Mouse (Mus musculus): ENCODE results near the gene Tmem234. TPM values are rescaled to one million over a fixed set of nuclear protein-coding genes. Genes with fewer than 3 reads are reported as not detected.

Tmem234 gene
- total RNA-seq, 2 experiments from 2014 or later: 78.8 to 80.7 TPM

GRCm38 (mm10) chr4:129620419-129621282, 20.2 kb downstream of the Tmem234 start:
- DNase-seq (ENCODE audit: extremely low spot score in 1 of 2, low spot score in 1 of 2): no peak

- no peak for DNase-seq (ENCODE audit: extremely low spot score in 1 of 2, low spot score in 1 of 2)
These were observed 20.9 kb downstream of the Tmem234 start for GRCm38 (mm10) chr4:129621283-129621841.

GRCm38 (mm10) chr4:129622120-129622802, 21.8 kb downstream of the Tmem234 start:
- DNase-seq (ENCODE audit: extremely low spot score in 1 of 2, low spot score in 1 of 2): no peak

- no peak for DNase-seq (ENCODE audit: extremely low spot score in 1 of 2, low spot score in 1 of 2)
These were observed 22.5 kb downstream of the Tmem234 start for GRCm38 (mm10) chr4:129622803-129623535.

GRCm38 (mm10) chr4:129623681-129624091, 23.2 kb downstream of the Tmem234 start, which contains the start of gene Ccdc28b:
Ccdc28b (minus strand) TSS chr4:129623947.
- DNase-seq (ENCODE audit: extremely low spot score in 1 of 2, low spot score in 1 of 2): peak in 1 of 2 experiments; percentile 42

- peak; percentile 66 to 70 for DNase-seq (ENCODE audit: extremely low spot score in 1 of 2, low spot score in 1 of 2)
These were observed 24.0 kb downstream of the Tmem234 start for GRCm38 (mm10) chr4:129624281-129625028.

GRCm38 (mm10) chr4:129625029-129625370, 24.5 kb downstream of the Tmem234 start:
- peak in 1 of 2 experiments; percentile 54 for DNase-seq (ENCODE audit: extremely low spot score in 1 of 2, low spot score in 1 of 2)

GRCm38 (mm10) chr4:129625496-129625895, 25.0 kb downstream of the Tmem234 start:
- DNase-seq (ENCODE audit: extremely low spot score in 1 of 2, low spot score in 1 of 2): no peak

GRCm38 (mm10) chr4:129626035-129626434, 25.6 kb downstream of the Tmem234 start:
- DNase-seq (ENCODE audit: extremely low spot score in 1 of 2, low spot score in 1 of 2): no peak

GRCm38 (mm10) chr4:129630944-129631343, 30.5 kb downstream of the Tmem234 start:
- DNase-seq (ENCODE audit: extremely low spot score in 1 of 2, low spot score in 1 of 2): no peak

- DNase-seq (ENCODE audit: extremely low spot score in 1 of 2, low spot score in 1 of 2): no peak
These were observed 31.4 kb downstream of the Tmem234 start for GRCm38 (mm10) chr4:129631867-129632266.

- DNase-seq (ENCODE audit: extremely low spot score in 1 of 2, low spot score in 1 of 2): no peak
These were observed 33.4 kb downstream of the Tmem234 start for GRCm38 (mm10) chr4:129633852-129634251.

- no peak for DNase-seq (ENCODE audit: extremely low spot score in 1 of 2, low spot score in 1 of 2)
These were observed 38.8 kb downstream of the Tmem234 start for GRCm38 (mm10) chr4:129639221-129639620.

GRCm38 (mm10) chr4:129640101-129640637, 39.7 kb downstream of the Tmem234 start:
- no peak for DNase-seq (ENCODE audit: extremely low spot score in 1 of 2, low spot score in 1 of 2)

- peak; percentile 90 to 96 for DNase-seq (ENCODE audit: extremely low spot score in 1 of 2, low spot score in 1 of 2)
These were observed 40.4 kb downstream of the Tmem234 start, which contains the start of gene Txlna for GRCm38 (mm10) chr4:129640638-129641467. Txlna (minus strand) TSS chr4:129641065.

GRCm38 (mm10) chr4:129641756-129642155, 41.3 kb downstream of the Tmem234 start:
- no peak for DNase-seq (ENCODE audit: extremely low spot score in 1 of 2, low spot score in 1 of 2)

GRCm38 (mm10) chr4:129645204-129645603, 44.7 kb downstream of the Tmem234 start:
- no peak for DNase-seq (ENCODE audit: extremely low spot score in 1 of 2, low spot score in 1 of 2)

GRCm38 (mm10) chr4:129648656-129649055, 48.2 kb downstream of the Tmem234 start:
- no peak for DNase-seq (ENCODE audit: extremely low spot score in 1 of 2, low spot score in 1 of 2)

GRCm38 (mm10) chr4:129650359-129650758, 49.9 kb downstream of the Tmem234 start:
- no peak for DNase-seq (ENCODE audit: extremely low spot score in 1 of 2, low spot score in 1 of 2)

Data from layer of hippocampus, postnatal 25 days (tissue).